ENCODE assay signal across 13 mouse cellular contexts in the genomic region with DNA sequence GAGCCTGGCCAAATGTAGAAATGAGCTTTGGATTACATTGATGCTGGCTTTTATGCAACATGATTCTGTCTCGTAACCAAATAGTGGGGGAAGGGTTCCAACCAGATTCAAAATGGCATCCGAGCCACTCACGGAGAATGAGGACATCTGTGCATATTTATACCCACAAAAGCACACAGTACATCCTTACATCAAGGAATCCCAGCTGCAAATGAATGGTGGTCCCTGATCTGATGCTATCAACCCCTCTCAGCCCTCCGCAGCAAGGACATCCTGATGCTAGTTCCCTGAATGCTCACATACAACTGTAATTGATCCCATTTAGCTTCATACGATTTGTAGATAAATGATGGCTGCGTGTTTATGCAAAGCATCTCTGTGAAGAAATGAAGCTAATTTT.
"Had no signal": no experiment of that assay in that cellular context is flagged by ENCODE, and none has a peak within 500 bp of the region (broad histone marks: within the 10 kb centered on the region; RNA-seq: fewer than 3 reads in every experiment).

No protein-coding gene starts in this region.

- H3K36me3 ChIP-seq: liver, embryonic 13.5 days had no signal

- H3K27ac ChIP-seq: kidney, postnatal 0 days; layer of hippocampus, adult 2 months; left cerebral cortex, adult 2 months; liver, embryonic 13.5 days had no signal

- H3K4me3 ChIP-seq: layer of hippocampus, adult 2 months; left cerebral cortex, adult 2 months; liver, embryonic 13.5 days had no signal

- H3K4me2 ChIP-seq: liver, embryonic 13.5 days; midbrain, embryonic 11.5 days had no signal

- H3K27me3 ChIP-seq: liver, embryonic 13.5 days had no signal

- DNase-seq: kidney, postnatal 25 days; layer of hippocampus, postnatal 36 days; liver, embryonic 13.5 days; lung, adult 2 months; lung, postnatal 14 days; lung, postnatal 4 days; midbrain, embryonic 14.5 days; thymus, adult 18-20 months; thymus, postnatal 4 days had no signal

- H3K9ac ChIP-seq: liver, embryonic 13.5 days had no signal

- H3K9me3 ChIP-seq: liver, embryonic 13.5 days had no signal

- H3K4me1 ChIP-seq: liver, embryonic 13.5 days had no signal
